Mouse (Mus musculus) Patski (cell line): ENCODE measurements at regions not wholly inside any gene's neighbourhood (a gene's known extent, or its start where the extent isn't known, plus 50 kb on each side); places are given as distances from the start of the nearest gene placed in this dataset.

Source experiments
- ATAC-seq: fragments of 100-300 bp; one replicate; pipeline ENCODE4 v1.8.0; 2021
- CTCF ChIA-PET: fragments of 350-600 bp; sonication (Branson Sonifier 250); formaldehyde crosslinking; loops from one replicate; lab custom pipeline; 2022; ENCODE audit warnings: inconsistent platforms; lab: Charles Lee
- POLR2A ChIA-PET: fragments of 350-600 bp; sonication (Branson Sonifier 250); formaldehyde crosslinking; loops from one replicate; lab custom pipeline; 2022; ENCODE audit warnings: antibody characterized with exemption, inconsistent platforms; lab: Charles Lee
- DNase-seq: peaks from one replicate; pipeline ENCODE4 v3.0.0-alpha.2; 2011; ENCODE audit warnings: low read depth, low spot score
- H3K27me3 ChIP-seq: fragments of 371-371 bp; one replicate; pipeline ENCODE4 v1.5.1; 2021
- CTCF ChIP-seq: fragments of 100-300 bp; IDR thresholded peaks from one replicate; pipeline ENCODE4 v1.5.1; 2021
- in situ Hi-C: fragments of 300-500 bp; cut with MboI; formaldehyde crosslinking; loops from 3 replicates; pipeline ENCODE4 v1.11.1; 2018; ENCODE audit warnings: low pct_unique_long_range_greater_than_20kb, mixed read lengths

DNA sequence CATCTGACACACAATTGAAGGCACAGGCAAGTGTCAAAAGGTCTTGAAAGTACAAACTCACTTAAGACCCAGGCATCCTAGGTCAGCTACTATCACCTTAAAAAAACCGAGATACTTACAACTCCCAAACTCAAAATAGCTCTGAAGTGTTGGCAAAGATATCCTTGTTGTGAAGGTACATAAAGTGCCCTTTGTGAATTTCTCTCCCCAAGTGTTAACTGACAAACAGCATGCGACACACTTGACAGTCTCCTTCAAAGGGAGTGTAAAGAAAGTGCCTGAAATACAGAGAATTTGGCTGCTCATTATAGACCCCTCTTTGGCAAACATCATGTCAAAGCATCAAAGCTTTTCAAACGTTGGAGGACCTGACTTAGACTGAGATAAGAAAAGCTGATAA lies 2634.2 kb downstream of the 9330182O14Rik start:
- ChIA-PET CTCF (interaction anchor here (1.8 kb wide), 1 partner anchor 9 kb away, joined by 4 read pairs; no protein-coding TSS in a partner anchor), POLR2A (no interaction called here)
- no peak for TF ChIP-seq CTCF
- in situ Hi-C loops, result no loop called here
- no peak for ATAC-seq
- DNase-seq, result no peak
- H3K27me3 ChIP-seq, result peaks cover 13% of the 10 kb centered on the region

DNA sequence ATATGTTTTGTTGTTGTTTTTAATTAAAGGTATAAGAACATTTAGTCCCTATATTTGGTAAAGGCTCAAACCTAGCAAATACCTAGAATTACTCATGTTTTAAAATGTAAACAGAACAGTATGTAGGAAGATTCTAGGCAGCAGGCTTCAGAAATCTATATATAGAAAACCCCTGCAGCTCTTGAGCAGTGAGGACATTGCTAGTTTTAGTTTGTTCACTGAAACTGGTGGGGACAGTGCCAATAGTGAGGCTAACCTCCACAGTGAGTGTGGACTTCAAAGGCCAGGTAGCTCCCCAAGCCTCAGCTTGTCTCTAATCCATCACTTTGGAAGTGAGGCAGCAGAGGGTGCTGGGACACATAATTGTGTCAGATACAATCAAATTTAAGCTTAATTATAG lies 2645.7 kb downstream of the 9330182O14Rik start:
- no peaks in the 10 kb centered on the region for H3K27me3 ChIP-seq
- in situ Hi-C loops, result no loop called here
- ChIA-PET CTCF (no interaction called here), POLR2A (no interaction called here)
- no peak for DNase-seq
- no peak for ATAC-seq
- no peak for TF ChIP-seq CTCF

DNA sequence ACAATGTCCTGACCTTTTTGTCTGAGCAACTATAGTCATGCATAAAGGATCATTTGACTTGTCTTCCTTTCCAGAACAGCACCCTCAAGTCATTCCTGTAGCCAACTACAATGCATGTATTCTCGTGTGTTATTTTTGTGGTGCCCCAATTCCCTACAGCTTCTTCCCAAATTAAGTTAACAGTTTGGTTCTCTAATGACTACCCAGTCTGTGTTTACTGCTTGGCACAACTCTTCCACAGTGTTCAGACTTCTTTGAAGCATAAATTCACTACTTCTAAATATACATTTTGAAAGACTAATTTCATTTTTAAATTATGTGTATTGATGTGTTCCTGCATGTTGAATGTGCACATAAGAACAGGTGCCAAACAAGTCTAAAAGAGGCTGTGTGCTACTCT lies 2667.1 kb downstream of the 9330182O14Rik start:
- TF ChIP-seq CTCF, result no peak
- ChIA-PET POLR2A (no interaction called here), CTCF (interaction anchor here (1.4 kb wide), 1 partner anchor 18 kb away, joined by 4 read pairs; no protein-coding TSS in a partner anchor)
- no peaks in the 10 kb centered on the region for H3K27me3 ChIP-seq
- DNase-seq, result no peak
- ATAC-seq, result no peak
- in situ Hi-C loops, result no loop called here

DNA sequence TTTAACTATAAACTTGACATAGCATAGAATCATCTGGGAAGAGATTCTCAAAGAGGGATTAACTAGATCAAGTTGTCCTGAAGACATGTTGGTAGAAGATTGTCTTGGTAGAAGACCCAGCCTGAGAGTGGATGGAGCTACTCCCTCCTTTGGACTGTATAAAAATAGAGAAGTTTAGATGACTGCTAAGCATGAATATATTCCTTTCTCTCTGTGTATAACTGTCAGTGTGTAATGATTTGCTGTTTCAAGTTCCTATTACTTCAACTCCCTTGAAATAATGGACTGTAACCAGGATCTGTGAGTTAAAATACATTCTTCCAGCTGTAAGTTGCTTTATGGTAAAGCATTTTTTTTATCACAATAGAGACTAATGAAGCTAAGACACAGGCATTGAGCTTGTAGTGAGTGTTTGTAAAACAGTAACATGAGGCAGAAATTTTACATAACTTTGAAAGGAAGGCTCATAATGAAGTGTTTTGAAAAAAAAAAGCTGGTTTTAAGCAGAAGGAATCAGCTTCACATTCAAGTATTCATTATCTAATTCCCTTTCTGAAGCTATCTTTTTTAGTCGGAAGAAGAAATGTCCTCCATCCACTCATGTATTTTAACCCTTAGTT lies 2676.8 kb downstream of the 9330182O14Rik start:
- H3K27me3 ChIP-seq, result no peaks in the 10 kb centered on the region
- in situ Hi-C loops, result no loop called here
- TF ChIP-seq CTCF, result no peak
- ChIA-PET CTCF (interaction anchor here (0.8 to 1.7 kb wide), 2 partner anchors 11 to 22 kb away, joined by 3 read pairs; no protein-coding TSS in a partner anchor), POLR2A (no interaction called here)
- ATAC-seq (no peak), DNase-seq (no peak)

DNA sequence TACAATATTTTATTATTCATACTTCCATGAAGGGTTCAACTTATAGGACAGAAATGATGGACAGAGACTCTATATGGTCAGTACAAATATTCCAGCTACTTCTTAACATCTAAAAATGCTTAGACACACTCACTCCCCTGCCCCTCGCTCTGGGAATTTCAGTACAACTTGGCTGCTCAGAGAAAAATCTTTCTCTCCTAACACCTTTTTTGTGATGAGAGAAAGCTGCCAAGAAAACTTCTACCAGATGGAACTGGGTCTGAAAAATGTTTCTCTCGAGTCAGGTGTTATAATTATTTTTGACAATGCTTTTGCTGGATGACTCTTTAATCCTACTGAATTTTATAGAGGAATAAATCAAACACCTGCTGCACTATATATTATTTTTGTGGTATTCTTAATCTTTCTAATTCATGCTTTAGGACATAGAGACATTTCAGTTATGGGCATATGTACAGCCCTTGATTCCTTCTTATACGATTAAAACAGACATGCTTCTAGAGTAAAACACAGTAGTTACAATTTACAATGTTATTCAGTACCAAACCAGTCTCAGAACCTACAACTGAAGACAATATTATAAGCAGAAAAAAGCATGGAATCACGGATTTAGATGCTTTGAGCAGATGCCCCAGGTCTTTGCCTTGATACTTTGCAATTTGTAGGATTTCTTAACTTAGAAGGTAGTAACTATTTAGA lies 2681.0 kb downstream of the 9330182O14Rik start:
- ChIA-PET POLR2A (no interaction called here), CTCF (interaction anchor here (0.7 kb wide), 1 partner anchor 13 kb away, joined by 3 read pairs; no protein-coding TSS in a partner anchor)
- in situ Hi-C loops, result no loop called here
- no peak for DNase-seq
- no peak for TF ChIP-seq CTCF
- no peak for ATAC-seq
- no peaks in the 10 kb centered on the region for H3K27me3 ChIP-seq

DNA sequence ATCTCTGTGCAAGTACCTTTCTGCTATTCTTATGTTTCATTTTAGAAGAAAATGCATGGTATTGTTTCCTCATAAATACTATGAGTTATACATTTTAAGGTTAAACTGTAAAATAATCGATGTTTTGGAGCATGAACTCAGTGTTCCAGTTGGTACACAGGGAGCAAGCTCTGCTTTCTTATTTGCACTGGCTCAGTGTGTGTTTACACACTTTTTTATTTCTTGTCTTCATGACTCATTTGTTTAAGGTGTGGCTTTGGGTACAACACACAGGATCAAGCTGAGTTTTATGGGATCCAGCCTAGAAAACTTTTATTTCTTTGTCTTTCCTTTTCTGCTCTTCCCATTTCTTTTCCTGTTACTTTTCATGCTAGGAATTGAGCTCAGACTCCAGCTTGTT lies 2704.7 kb downstream of the 9330182O14Rik start:
- in situ Hi-C loops, result no loop called here
- POLR2A ChIA-PET, result no interaction called here
- no peak for TF ChIP-seq CTCF
- peaks cover 39% of the 10 kb centered on the region for H3K27me3 ChIP-seq
- no peak for DNase-seq
- no peak for ATAC-seq
- CTCF ChIA-PET, result no interaction called here

DNA sequence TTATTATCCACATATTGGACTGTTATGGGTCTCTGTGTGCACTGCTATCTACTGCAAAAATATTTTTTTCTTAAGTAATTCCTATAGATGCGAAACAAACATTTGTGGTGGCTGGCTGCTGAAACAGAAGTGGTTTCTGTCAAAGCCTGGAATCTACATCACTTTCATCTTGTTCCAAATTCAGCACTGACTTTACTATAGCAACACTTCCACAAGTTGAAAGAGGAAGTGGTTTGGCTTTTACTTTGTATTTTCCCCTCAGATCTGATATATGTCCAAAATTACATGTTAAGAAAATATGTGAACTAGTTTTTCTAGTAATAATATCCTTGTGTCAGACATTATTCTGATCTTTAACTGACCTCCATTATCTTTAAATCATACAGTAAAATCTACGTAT lies 2715.8 kb downstream of the 9330182O14Rik start:
- POLR2A ChIA-PET, result no interaction called here
- in situ Hi-C loops, result no loop called here
- peaks cover 8% of the 10 kb centered on the region for H3K27me3 ChIP-seq
- no peak for ATAC-seq
- DNase-seq, result no peak
- TF ChIP-seq CTCF, result no peak
- CTCF ChIA-PET, result no interaction called here

DNA sequence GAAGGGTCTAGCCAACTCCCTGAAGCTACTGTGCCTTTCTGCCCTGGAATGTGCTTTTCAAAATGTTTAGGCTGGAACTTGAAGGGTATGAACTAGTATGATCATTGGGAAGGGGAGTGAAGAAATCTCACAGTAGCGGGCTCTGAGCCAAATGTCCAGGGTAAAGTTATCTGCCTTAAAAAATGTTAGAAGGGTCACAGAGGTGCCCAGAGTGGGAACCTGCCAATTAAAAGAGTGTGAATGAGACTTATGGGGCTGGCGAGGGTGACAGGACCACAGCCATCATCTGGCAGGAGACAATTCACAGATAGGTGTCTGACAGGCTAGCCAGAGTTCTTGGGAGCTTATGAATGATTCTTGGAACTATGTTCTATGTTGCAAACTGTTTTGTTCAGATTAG lies 2738.3 kb downstream of the 9330182O14Rik start:
- ATAC-seq, result no peak
- POLR2A ChIA-PET, result no interaction called here
- CTCF ChIA-PET, result interaction anchor here (0.8 kb wide), 1 partner anchor 9 kb away, joined by 3 read pairs; no protein-coding TSS in a partner anchor
- in situ Hi-C loops, result no loop called here
- DNase-seq, result no peak
- H3K27me3 ChIP-seq, result no peaks in the 10 kb centered on the region
- no peak for TF ChIP-seq CTCF

DNA sequence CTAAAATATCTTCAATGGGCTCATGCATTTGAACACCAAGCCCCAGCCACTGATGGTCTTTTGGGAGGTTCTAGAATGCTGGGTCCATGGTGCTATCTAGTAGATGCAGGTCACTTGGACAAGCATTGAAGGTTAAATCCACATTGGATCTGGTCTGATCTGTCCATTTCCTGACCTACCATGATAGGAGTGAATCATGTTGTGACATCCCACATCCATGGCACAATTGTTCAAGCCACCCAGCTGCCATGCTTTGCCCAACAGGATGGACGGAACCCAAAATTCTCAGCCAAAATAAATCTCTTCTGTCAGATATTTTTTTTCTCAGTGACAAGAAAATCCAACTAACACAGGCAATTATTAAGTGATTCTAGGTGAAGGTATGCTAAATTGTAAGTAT lies 2760.4 kb downstream of the 9330182O14Rik start:
- DNase-seq (no peak), ATAC-seq (no peak)
- in situ Hi-C loops, result no loop called here
- no peak for TF ChIP-seq CTCF
- POLR2A ChIA-PET, result no interaction called here
- CTCF ChIA-PET, result interaction anchor here (1.7 kb wide), 1 partner anchor 20 kb away, joined by 4 read pairs; no protein-coding TSS in a partner anchor
- peaks cover 15% of the 10 kb centered on the region for H3K27me3 ChIP-seq

DNA sequence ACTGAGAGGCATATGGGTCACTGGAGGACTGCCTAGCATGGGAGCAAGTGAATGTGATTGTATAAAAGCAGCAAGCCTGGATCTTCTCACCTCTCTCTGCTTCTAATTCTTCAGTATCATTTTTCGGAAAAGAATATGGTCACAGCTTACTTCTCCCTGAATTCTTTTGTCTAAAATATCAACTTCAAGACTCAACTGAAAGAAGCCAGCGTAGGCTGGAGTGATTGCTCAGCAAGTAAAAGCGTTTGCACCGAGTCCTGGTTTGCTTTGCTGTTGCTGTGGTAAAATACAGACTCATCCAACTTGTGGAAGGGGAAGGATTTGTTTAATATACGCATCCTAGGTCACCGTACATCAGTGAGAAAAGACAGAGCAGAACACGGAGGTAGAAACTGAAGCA lies 2765.9 kb downstream of the 9330182O14Rik start:
- POLR2A ChIA-PET, result no interaction called here

DNA sequence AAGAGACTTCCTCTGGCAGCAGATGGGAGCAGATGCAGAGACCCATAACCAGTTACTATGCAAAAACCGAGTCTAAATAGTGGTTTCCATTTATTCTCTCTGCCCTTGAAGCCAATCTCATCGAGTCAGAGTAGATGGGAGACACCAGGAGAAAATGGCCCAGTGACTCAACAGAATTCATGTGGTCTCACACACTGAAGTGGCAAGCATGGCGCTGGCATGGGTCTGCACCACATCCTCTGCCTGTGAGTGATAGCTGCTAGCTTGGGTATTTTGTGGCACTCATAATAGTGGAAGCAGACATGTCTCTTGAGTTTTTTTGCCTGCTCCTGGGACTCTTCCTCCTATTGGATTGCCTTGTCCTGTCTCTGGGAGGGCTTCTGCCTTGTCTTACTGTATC lies 2767.6 kb downstream of the 9330182O14Rik start:
- DNase-seq (no peak), ATAC-seq (no peak)
- CTCF ChIA-PET, result no interaction called here

More for the DNA sequence above, 2765.9 kb downstream of the 9330182O14Rik start:
- TF ChIP-seq CTCF, result no peak
- in situ Hi-C loops, result loop anchor here (25.0 kb wide), 2 partner anchors 913 to 1713 kb away; no protein-coding TSS in a partner anchor
- ATAC-seq (no peak), DNase-seq (no peak)
- CTCF ChIA-PET, result no interaction called here
- H3K27me3 ChIP-seq, result peaks cover 9% of the 10 kb centered on the region

More for the DNA sequence above, 2767.6 kb downstream of the 9330182O14Rik start:
- H3K27me3 ChIP-seq, result peaks cover 9% of the 10 kb centered on the region
- in situ Hi-C loops, result loop anchor here (25.0 kb wide), 2 partner anchors 914 to 1714 kb away; no protein-coding TSS in a partner anchor
- no peak for TF ChIP-seq CTCF
- POLR2A ChIA-PET, result no interaction called here
